Mouse (Mus musculus) spleen, postnatal 0 days (tissue): ENCODE data around the gene Mypn. TPM values are rescaled to one million over a fixed set of nuclear protein-coding genes. Genes with fewer than 3 reads are reported as not detected.

Experiments used
- polyA plus RNA-seq: library from polyadenylated mRNA; unstranded; fragments of >200 nt; fragmentation: Nextera tagmentation; extraction: Ambion mirVana; gene quantifications from 2 replicates; pipeline ENCODE4 v1.2.1, GENCODE M21; 2015

Mypn gene
- polyA plus RNA-seq, result 0.04 and 0.06 TPM in 2 replicates

GRCm38 (mm10) chr10:63203728-63204127 lies at the start of gene Mypn:
Gene Mypn (minus strand): TSS chr10:63203952.

DNA sequence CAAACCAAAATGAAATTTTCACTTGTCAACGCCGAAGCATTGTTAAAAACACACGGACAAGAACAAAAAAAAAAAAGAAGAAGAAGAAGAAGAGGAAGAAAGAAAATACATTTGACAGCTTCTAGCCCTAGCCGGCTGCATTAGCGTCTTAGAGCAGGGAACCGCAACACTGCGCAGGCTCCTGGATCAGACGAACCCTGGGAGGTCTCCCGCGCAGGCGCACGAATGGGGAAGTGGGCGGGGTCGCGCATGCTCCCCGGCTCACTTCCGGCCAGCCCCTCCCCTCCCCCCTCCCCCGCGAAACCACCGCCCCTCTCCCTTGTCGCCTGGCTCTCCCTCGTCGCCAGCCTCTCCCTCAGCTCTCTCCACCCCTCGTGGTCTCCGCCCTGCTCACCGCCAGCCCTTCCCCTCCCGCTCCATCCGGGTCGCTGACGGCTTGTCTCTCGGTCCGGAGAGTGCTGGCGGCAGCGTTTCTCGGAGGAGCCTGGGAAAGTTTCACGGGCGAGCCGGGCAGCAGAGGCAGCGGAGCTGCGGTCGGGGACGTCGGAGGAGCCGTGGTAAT lies 39.8 kb upstream of the Mypn start, which contains the start of gene Herc4:
Gene Herc4 (plus strand): TSS at position 318 of the 562 bp plus-strand sequence.

GRCm38 (mm10) chr10:63099521-63099920 lies 104.2 kb downstream of the Mypn start, which contains the start of gene Atoh7:
Gene Atoh7 (plus strand): TSS chr10:63099651.

Other genes with a start within 250 kb of the Mypn start
- 6.9 and 9.4 TPM in 2 replicates for gene Rufy2, start 223.7 kb downstream of the Mypn start, polyA plus RNA-seq
- gene Hnrnph3, start 179.7 kb downstream of the Mypn start, polyA plus RNA-seq, result 34.3 and 40.4 TPM in 2 replicates
- 0.29 and 0.56 TPM in 2 replicates for gene Pbld2, start 179.6 kb downstream of the Mypn start, polyA plus RNA-seq
- 0.85 and 0.99 TPM in 2 replicates for gene Pbld1, start 143.8 kb downstream of the Mypn start, polyA plus RNA-seq
- not detected in 2 replicates for gene Atoh7, start 104.3 kb downstream of the Mypn start, polyA plus RNA-seq
- 39.0 and 42.2 TPM in 2 replicates for gene Herc4, start 39.9 kb upstream of the Mypn start, polyA plus RNA-seq
- 6.4 and 7.9 TPM in 2 replicates for gene Sirt1, start 177.8 kb upstream of the Mypn start, polyA plus RNA-seq
- gene Dnajc12, start 178.5 kb upstream of the Mypn start, polyA plus RNA-seq, result 5.2 and 5.3 TPM in 2 replicates
- gene Gm7075, start 217.8 kb upstream of the Mypn start, polyA plus RNA-seq, result not detected in 2 replicates
- 0.11 and 0.16 TPM in 2 replicates for gene Ctnna3, start 226.1 kb upstream of the Mypn start, polyA plus RNA-seq